Mouse (Mus musculus) lung, postnatal 0 days (tissue): ENCODE measurements at regions not wholly inside any gene's neighbourhood (a gene's known extent, or its start where the extent isn't known, plus 50 kb on each side); places are given as distances from the start of the nearest gene placed in this dataset.

Experiments used
- ATAC-seq: fragments of 200-750 bp; cut with Nextera tagmentation; 2 replicates; pipeline ENCODE4 v1.8.0; 2017; ENCODE audit warnings: moderate library complexity
- DNase-seq: peaks from one replicate; pipeline ENCODE4 v3.0.0-alpha.2; 2016; ENCODE audit warnings: low spot score
- H3K27ac ChIP-seq: fragments of 300-500 bp; sonication (generic); 2 replicates; pipeline ENCODE4 v1.5.1; 2014; ENCODE audit warnings: antibody characterized with exemption, mild to moderate bottlenecking, low read length, mixed read lengths
- H3K27me3 ChIP-seq: fragments of 300-500 bp; sonication (generic); replicated peaks from 2 replicates; pipeline ENCODE4 v1.6.1; 2014; ENCODE audit warnings: low read length, mixed read lengths; ENCODE audit not compliant: insufficient read depth
- H3K36me3 ChIP-seq: fragments of 300-500 bp; sonication (generic); 2 replicates; pipeline ENCODE4 v1.6.1; 2014; ENCODE audit warnings: low read length, mixed read lengths; ENCODE audit not compliant: insufficient read depth
- H3K4me1 ChIP-seq: fragments of 300-500 bp; sonication (generic); 2 replicates; pipeline ENCODE4 v1.6.1; 2014; ENCODE audit warnings: antibody characterized with exemption, low read depth, low read length, mixed read lengths; ENCODE audit not compliant: insufficient read depth
- H3K4me2 ChIP-seq: fragments of 300-500 bp; sonication (generic); replicated peaks from 2 replicates; pipeline ENCODE4 v1.6.1; 2014; ENCODE audit warnings: low read depth, mild to moderate bottlenecking, low read length, moderate library complexity, mixed read lengths
- H3K4me3 ChIP-seq: fragments of 300-500 bp; sonication (generic); 2 replicates; pipeline ENCODE4 v1.5.1; 2014; ENCODE audit warnings: low read depth, low read length
- H3K9ac ChIP-seq: fragments of 300-500 bp; sonication (generic); replicated peaks from 2 replicates; pipeline ENCODE4 v1.6.1; 2014; ENCODE audit warnings: low read depth, mild to moderate bottlenecking
- H3K9me3 ChIP-seq: fragments of 300-500 bp; sonication (generic); 2 replicates; pipeline ENCODE4 v1.6.1; 2016; ENCODE audit warnings: low read length, mixed read lengths
- CTCF ChIP-seq: IDR thresholded peaks from 2 replicates; pipeline ENCODE4 v1.5.1; 2016; ENCODE audit warnings: antibody characterized with exemption, mild to moderate bottlenecking
- EP300 ChIP-seq: IDR thresholded peaks from 2 replicates; pipeline ENCODE4 v1.6.1; 2016; ENCODE audit warnings: antibody characterized with exemption, mild to moderate bottlenecking, control low read depth
- WGBS: fragments of 180-500 bp; shearing (Covaris S2); extraction: QIAGEN DNeasy Blood & Tissue Kit; methylation state at CpG from one replicate; pipeline ENCODE4 v1.1.7; 2014; 5-methylcytosine and 5-hydroxymethylcytosine counted together

DNA sequence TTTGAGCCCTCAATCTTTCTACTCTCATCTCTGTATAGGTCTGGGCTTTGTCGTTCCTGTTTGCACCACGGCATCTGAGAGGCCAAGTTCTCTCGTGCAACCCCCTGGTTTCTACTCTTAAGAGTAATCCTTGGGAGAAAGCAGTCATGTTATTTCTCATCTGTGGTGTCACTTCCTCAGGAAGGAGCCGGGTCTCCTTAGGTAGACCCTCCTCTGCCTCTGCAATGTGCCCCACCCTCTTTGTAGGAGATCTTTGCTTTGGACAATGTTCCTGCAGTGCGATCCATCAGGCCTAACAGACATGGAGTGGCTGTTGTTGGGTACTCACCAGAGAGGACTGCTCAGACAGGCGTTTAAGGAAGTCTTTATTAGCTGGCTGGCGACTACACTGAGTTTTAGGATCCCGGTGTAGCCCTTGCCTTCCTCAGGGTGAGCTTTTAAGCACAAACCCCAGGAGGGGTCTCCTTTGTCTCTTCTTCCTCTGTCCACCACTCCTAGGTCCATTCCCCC is 94.0 kb upstream of the Hmcn1 start:
- no peak for ATAC-seq
- no peak overlapping the region for H3K9ac ChIP-seq
- no peak for DNase-seq
- H3K4me3 ChIP-seq, result no peak overlapping the region
- H3K4me2 ChIP-seq, result no peak overlapping the region
- H3K4me1 ChIP-seq, result no peaks in the 10 kb centered on the region; the same call in 1 of the 2 replicates
- no peak overlapping the region for H3K27ac ChIP-seq
- H3K27me3 ChIP-seq, result no peaks in the 10 kb centered on the region
- TF ChIP-seq EP300 (no peak), CTCF (no peak)
- H3K36me3 ChIP-seq, result no peaks in the 10 kb centered on the region
- 66% methylated on average over 8 of the region's 8 CpGs for WGBS
- H3K9me3 ChIP-seq, result no peaks in the 10 kb centered on the region

DNA sequence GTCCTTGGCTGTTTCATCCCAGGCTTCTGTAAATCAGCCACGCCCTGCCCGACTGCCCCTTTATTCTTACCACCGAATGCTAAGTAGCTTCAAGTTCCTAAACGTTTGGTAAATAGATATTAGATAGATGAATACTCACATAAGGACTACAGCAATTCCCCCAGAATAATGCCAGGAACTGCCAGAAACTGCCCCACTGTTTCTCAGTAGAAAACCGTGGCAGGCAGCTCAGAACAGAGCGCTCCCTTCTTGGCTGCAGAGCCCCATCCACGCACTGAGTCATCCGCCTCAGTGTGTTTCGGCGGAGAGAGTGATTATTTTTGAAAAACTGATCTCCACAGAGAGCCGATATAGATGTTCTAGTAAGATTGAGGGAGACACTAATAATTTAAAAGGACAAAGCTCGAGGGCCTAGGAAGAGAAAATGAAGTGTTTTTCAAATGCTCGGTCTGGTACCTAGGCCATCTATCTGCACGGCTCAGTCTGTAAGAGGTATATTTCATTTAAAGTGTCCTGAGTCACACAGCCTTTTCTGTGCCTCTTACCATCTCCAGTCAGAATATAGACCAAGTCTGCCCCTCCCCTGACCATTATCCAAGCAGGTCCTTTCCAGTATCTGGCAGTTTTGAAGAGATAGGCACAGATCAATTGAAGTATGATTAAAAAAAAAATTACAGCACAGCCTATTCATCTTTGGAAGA is 94.4 kb upstream of the Gm47985 start:
- no peaks in the 10 kb centered on the region; the same call in 1 of the 2 replicates for H3K4me1 ChIP-seq
- no peaks in the 10 kb centered on the region for H3K9me3 ChIP-seq
- no peak for DNase-seq
- ATAC-seq, result no peak
- H3K27me3 ChIP-seq, result no peaks in the 10 kb centered on the region
- no peak overlapping the region for H3K27ac ChIP-seq
- H3K9ac ChIP-seq, result no peak overlapping the region
- TF ChIP-seq EP300, result no peak
- no peak for TF ChIP-seq CTCF
- whole genome bisulfite sequencing, result 74% methylated on average over 14 of the region's 14 CpGs
- H3K36me3 ChIP-seq, result no peaks in the 10 kb centered on the region
- H3K4me2 ChIP-seq, result no peak overlapping the region
- no peak overlapping the region for H3K4me3 ChIP-seq

DNA sequence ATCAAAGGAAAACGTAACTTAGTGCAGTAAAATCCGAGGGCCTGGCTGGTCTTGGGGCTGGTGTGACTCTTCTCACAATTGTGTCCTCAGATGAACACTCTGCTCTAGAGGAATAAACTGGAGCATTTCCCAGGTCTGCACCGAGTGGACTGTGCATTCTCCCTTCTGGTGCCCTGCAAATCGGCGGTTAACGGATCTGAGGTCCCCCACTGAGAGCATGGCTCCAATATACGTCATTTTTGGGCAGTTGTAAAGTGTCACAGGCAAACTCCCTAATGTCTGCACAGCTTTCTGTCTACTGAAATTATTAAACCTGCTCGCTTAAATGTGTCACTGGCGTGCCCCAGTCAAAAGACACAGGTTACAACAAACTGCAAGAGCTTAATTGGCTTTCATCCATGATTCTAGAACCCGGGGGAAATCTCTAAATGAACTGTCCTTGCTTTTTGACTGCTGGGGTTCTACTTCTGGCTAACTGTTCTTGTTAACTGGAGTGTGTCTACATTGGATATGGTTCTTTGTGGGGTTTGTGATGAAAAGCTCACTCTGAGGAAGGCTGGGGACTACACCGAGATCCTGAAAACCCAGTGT is 93.7 kb upstream of the Gm47985 start:
- WGBS, result 82% methylated on average over 11 of the region's 11 CpGs
- H3K9me3 ChIP-seq, result no peaks in the 10 kb centered on the region
- ATAC-seq (no peak), DNase-seq (no peak)
- no peaks in the 10 kb centered on the region; the same call in 1 of the 2 replicates for H3K4me1 ChIP-seq
- no peak overlapping the region for H3K4me3 ChIP-seq
- H3K27me3 ChIP-seq, result no peaks in the 10 kb centered on the region
- no peaks in the 10 kb centered on the region for H3K36me3 ChIP-seq
- no peak overlapping the region for H3K9ac ChIP-seq
- no peak overlapping the region for H3K27ac ChIP-seq
- TF ChIP-seq EP300 (no peak), CTCF (no peak)
- H3K4me2 ChIP-seq, result no peak overlapping the region

DNA sequence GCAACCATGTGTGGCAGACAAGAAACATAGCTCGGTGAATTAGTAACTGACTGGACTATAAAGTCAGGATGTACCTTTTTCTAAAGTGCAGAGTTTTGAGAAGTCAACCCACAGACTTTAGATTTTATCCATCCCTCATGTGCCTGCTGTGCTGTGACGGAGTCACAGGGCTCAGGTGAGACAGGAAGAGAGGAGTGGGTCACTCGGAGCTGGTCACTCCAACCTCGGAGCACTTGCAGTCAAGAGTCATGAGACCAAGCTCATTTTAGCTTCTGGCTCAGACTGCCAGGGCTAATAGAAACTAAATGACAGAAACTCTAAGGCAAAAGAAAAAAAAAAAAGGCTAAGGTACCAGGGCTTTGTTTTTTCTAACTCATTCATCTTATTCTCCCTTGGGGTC is 90.3 kb upstream of the Gm47985 start:
- no peak overlapping the region for H3K4me2 ChIP-seq
- no peaks in the 10 kb centered on the region for H3K27me3 ChIP-seq
- no peak overlapping the region for H3K9ac ChIP-seq
- no peak for ATAC-seq
- H3K9me3 ChIP-seq, result no peaks in the 10 kb centered on the region
- H3K27ac ChIP-seq, result no peak overlapping the region
- H3K4me1 ChIP-seq, result peaks cover 3% of the 10 kb centered on the region; the same call in 1 of the 2 replicates
- H3K4me3 ChIP-seq, result no peak overlapping the region
- TF ChIP-seq CTCF (no peak), EP300 (no peak)
- 70% methylated on average over 4 of the region's 4 CpGs for whole genome bisulfite sequencing
- no peak for DNase-seq
- H3K36me3 ChIP-seq, result no peaks in the 10 kb centered on the region

- TF ChIP-seq EP300, result no peak
- TF ChIP-seq CTCF, result no peak
- Histone ChIP-seq H3K4me2 (no peak overlapping the region), H3K36me3 (no peaks in the 10 kb centered on the region), H3K4me1 (peaks cover 3% of the 10 kb centered on the region; the same call in 1 of the 2 replicates), H3K27ac (no peak overlapping the region), H3K4me3 (no peak overlapping the region), H3K9ac (no peak overlapping the region), H3K27me3 (no peaks in the 10 kb centered on the region), H3K9me3 (no peaks in the 10 kb centered on the region)
- DNase-seq, result no peak
- no peak for ATAC-seq
- WGBS, result 70% methylated on average over 10 of the region's 10 CpGs
Measured at GRCm38 (mm10) chr1:151095344-151096050, 86.8 kb upstream of the Gm47985 start.

DNA sequence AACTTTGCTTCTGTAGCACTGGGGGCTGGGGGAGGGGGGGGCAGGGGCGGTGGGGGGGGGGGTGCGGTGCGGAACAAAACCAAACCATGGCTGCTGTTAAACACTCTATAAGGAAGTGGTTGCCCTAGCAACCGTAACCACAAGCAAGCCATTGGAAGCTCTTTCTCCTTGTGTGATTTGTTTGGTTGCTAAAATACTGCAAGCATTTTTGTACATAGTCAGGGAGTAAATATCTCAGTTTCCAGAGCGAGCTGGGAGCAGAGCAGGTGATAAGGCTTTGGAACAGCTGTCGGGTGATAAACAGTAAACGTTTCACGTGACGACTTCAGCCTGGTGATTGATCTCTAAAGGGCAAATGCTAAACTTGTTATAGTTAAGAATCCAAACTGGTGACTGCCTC is 86.3 kb upstream of the Gm47985 start:
- no peak overlapping the region for H3K9ac ChIP-seq
- H3K36me3 ChIP-seq, result no peaks in the 10 kb centered on the region
- no peaks in the 10 kb centered on the region for H3K27me3 ChIP-seq
- H3K4me1 ChIP-seq, result peaks cover 3% of the 10 kb centered on the region; the same call in 1 of the 2 replicates
- 8% methylated on average over 9 of the region's 9 CpGs for whole genome bisulfite sequencing
- H3K27ac ChIP-seq, result no peak overlapping the region
- H3K4me2 ChIP-seq, result peak overlapping the region; percentile 22; the same call in 1 of the 2 replicates
- peak; percentile 63 for DNase-seq
- no peak overlapping the region for H3K4me3 ChIP-seq
- peak; percentile 50 for ATAC-seq
- TF ChIP-seq CTCF (no peak), EP300 (no peak)
- no peaks in the 10 kb centered on the region for H3K9me3 ChIP-seq
